Mouse (Mus musculus) kidney, adult 8-10 months (tissue): ENCODE results near the gene Dchs1.
"Not testable (repeated sequence)": the region's sequence is repeated elsewhere in the genome, so short reads cannot be mapped to it uniquely, and the experiment has no call there.

ENCODE experiments used
- DNase-seq, 2 experiments: peaks; one replicate each; pipeline ENCODE4 v3.0.0; 2022

The Dchs1 gene

GRCm38 (mm10) chr7:105783861-105784260 is 3.6 kb downstream of the Dchs1 start:
- DNase-seq, result no peak

GRCm38 (mm10) chr7:105778553-105779265 is 8.7 kb downstream of the Dchs1 start:
- no peak for DNase-seq

DNA sequence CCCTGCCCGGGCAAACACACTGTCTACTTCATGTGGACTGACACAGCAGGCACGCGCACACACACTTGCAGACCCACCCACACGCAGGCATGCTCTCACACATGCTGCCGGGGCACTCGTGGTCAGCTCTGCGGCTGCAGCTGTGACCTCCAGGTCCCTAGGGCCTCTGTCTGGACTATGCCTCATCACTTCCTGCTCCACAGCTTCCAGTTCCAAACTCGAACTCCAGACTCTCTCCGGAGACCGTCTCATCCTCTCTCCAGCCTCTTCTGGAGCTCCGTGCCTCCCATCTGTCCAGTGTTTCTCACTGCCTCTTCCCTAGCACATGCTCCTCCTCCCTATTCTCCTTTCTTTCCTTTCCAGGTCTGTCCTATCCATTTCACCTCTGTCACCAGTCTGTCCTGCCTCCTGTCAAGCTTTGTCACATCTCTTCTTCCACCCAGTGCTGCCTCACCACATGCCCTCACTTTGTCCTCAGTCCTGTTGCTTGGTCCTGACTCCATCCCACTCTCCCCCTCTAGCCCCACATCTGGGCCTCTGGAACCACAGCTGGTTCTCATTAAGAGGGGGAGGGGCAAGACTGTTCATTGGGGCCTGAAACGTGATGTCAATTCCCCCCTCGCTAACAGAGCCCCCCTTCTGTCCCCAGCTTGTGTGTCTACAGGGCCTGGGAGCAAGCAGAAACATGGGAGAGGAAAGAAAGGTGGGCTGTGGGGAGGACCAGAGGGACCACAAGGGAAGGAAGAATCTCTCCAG is 9.5 kb downstream of the Dchs1 start:
- peak; percentile 51 to 61 for DNase-seq

DNA sequence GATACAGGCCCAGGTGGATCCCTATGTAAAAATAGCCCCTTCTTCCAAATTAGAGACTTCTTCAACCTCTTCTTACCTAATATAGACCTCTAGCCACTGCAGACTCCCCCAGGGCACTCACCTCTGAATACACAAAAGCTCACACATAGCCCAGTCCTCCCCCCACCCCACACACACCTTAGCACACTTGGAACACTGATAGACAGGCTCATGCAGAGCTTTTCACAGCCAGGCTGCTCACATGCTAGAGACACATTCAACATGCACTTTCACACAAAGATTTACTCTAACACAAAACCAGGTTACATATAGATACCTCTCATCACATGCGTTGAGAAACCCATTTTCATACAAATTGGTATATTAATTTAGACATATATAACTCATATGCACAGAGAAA is 10.1 kb downstream of the Dchs1 start:
- DNase-seq, result no peak

- DNase-seq, result no peak
Observed at GRCm38 (mm10) chr7:105776026-105776425, 11.4 kb downstream of the Dchs1 start.

DNA sequence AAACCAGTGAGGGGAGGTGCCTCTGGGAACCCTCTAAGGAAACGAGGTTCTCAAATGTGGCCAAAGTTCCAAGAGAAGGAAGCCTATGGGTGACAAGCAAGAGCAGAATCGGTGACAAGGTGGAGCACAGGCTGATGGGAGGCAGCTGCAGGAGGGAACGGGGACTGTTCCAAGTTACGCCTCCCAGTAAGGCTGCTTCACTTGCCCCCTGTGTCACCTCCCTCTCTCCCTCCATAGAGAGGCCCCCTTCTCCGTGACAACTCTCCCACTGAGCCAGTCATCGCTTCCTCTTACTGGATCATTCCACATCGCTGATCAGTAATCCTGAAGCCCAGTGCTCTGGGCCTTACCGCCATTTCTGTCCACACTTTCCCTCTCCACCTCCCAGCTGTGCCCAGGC is 12.8 kb downstream of the Dchs1 start:
- DNase-seq, result peak; percentile 32 to 51

DNA sequence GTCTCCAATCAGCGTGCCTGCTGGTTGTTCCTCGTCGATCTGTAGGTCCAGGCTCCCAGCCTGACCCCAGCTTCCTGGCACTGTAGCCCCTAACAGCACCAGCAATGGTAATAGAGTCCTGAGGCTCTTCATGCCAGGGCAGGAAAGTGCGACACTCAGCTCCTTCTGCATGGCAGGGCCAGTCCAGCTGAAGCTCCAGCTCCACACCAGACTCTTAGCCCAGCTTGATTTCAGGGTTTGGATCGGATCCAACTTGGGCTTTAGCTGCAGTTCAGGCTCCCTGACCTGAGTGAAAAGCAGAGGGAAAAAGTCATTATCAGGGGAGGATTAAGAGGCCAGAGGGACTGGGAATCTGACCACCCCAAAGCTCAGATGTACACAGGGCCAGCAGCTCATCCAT is 14.4 kb downstream of the Dchs1 start:
- no peak for DNase-seq

DNA sequence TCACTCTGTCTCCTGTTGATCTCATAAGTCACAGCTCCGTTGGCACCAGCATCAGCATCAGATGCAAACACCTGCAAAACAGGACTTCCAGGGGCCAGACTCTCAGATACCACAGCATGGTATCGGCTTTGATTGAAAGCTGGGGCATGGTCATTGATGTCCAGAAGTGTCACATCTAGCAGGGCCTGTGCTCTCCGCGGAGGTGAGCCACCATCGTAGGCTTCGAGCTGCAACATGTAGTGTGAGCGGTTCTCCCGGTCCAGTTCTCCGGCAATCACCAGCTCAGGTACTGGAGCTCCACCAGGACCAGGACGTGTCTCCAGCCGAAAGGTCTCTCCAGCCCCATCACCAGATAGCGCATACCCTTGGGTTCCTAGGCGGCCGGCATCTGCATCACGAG is 15.1 kb downstream of the Dchs1 start:
- DNase-seq, result no peak

DNA sequence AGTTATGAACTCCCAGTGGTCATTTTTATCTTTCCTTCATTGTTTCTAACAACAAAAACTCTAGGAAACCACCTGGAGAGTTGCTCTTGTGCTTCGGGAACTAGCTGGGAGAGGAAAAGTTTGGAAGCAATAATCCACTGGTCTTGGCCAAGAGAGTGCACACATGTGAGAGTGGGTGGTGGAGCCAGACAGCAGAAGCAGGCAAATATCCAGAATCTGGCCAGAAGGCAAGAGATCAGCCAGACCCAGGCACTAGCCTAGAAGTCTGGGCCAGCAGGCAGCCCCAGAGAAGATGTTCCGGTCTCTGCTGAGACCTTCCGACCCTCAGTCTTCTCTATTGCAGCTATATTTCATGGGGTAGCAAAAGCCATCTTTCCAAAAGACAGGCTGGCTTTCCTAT is 17.5 kb downstream of the Dchs1 start:
- no peak for DNase-seq

GRCm38 (mm10) chr7:105767729-105768165 is 19.7 kb downstream of the Dchs1 start:
- peak; percentile 32 to 37 for DNase-seq

- DNase-seq, result no peak
Observed at GRCm38 (mm10) chr7:105764331-105764730, 23.1 kb downstream of the Dchs1 start.

DNA sequence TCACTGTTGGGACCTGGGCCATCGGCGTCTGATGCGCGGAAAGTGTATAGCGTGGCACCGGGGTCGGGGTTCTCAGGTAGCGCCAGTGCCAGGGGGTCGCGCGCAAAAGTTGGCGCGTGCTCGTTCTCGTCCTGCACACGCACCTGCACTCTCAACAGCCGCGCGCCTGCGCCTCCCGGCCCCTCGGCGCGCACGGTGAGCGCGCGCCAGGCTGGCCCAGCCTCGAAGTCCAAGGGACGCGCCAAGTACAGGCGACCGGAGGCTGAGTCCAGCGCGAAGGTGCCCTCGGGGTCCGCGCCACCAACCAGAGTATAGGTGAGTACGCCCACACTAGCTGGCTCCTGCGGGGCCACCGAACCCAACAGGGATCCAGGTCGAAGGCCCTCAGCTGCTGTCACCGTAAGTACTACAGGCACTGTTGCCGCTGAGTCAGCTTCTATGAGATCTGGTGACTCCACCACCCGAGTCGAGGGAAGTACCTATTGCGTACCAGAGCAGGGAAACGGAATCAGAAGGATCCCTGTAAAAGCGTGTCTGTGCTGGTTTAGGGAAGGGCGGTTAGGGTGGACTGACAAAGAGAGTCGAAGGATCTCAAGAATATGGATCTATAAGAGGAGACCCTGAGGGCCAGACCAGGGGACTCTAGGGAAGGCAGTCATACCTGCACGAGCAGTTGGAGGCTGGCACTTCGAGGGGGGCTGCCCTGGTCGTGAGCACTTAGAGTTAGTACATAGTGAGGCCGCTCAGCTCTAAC is 24.8 kb downstream of the Dchs1 start:
- DNase-seq, result no peak

DNA sequence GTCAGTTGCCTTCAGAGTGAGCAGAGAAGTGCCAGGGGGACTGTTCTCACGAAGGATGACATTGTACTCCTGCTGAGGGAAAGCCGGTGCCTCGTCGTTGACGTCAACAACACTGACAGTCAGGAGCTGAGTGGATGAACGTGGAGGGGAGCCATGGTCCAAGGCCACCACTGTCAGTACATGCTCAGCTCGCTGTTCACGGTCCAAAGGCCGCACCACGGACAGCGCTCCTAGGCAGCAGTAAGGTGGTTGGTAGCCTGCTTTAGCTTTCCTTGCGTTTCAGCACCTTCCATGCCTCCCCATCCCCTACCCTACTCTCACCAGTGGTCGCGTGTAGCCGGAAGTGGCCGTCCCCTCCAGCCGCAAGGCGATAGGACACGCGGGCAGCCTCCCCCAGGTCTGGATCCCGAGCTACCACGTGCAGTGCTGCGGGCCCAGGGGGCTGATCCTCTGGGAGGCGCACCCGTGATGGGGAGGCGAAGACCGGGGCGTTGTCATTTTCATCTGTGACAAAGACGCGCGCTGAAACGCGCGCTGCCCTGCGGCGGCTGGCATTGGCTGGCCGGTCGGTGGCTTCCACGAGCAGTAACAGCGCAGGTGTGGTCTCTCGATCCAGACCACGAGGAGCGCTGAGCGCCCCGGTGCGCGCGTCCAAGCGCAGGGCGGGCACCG is 25.5 kb downstream of the Dchs1 start:
- no peak for DNase-seq

GRCm38 (mm10) chr7:105753281-105753680 is 34.2 kb downstream of the Dchs1 start:
- no peak for DNase-seq

DNA sequence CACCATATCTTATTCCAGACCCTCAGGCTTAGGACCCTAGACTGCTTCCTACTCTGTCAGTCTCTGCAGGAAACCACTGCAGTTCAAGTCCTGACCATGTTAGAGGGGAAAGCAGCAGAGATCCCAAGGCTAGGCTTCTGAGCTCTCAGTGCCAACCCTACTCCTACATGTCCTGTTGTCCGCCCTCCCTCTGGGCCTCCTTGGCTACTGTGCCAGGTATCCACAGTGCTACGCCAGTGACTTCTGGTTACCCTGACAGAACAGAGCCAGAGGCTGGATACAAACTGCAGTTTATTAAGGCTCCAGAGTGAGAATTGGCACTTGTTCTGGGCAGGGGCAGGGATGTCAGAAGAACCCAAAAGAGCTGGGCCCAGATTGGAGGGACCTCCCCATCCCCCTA is 34.7 kb downstream of the Dchs1 start:
- DNase-seq, result no peak

- peak; percentile 95 to 96 for DNase-seq
Observed at GRCm38 (mm10) chr7:105751491-105752433, 35.7 kb downstream of the Dchs1 start, which contains the start of gene Tpp1. Gene Tpp1 (minus strand): TSS chr7:105752235.

- DNase-seq, result no peak
Observed at GRCm38 (mm10) chr7:105747776-105748175, 39.7 kb downstream of the Dchs1 start.

- peak; percentile 80 to 86 for DNase-seq
Observed at GRCm38 (mm10) chr7:105743926-105744590, 43.4 kb downstream of the Dchs1 start, which contains the start of gene Taf10. Gene Taf10 (minus strand): TSS chr7:105744361.

DNA sequence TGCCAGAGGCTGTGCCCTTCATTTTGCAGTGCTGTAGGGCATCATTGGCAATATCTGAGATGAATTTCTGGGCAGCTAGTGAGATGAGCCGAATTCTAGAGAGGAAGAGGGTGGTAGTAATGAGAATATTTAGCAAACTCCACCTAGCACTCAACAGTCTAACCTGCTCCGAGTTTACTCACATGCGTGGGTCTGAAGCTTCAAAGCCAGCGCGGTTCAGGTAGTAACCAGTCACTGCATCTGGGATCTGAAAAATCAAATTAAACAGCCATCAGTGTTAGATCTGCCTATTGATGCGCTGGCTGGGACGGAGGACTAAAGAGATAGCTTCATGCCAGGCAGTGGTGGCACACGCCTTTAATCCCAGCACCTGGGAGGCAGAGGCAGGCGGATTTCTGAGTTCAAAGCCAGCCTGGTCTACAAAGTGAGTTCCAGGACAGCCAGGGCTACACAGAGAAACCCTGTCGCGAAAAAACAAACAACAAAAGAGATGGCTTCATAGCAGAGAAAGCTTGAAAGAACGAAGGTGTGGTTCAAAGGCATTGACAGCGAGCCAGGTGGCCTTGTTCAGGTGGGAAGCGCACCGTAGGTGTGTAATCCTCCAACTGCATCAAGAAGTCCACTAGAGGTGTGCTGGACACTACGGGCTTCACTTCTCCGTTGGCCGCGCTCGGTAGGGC is 44.1 kb downstream of the Dchs1 start:
- DNase-seq, result not testable (repeated sequence)

- not testable (repeated sequence) for DNase-seq
Observed at GRCm38 (mm10) chr7:105742539-105743215, 44.8 kb downstream of the Dchs1 start.
